Mouse (Mus musculus) left cerebral cortex, postnatal 36 days (tissue): ENCODE results near the gene Atp6v1c2. TPM values are rescaled to one million over a fixed set of nuclear protein-coding genes. Genes with fewer than 3 reads are reported as not detected.

Experiments
- microRNA-seq: library from miRNA; unstranded; fragments of <30 nt; microRNA quantifications from one replicate; pipeline ENCODE4 v1.2.0, GENCODE M21; 2022
- total RNA-seq, 2 experiments: library from RNA; stranded (reverse); gene quantifications; 2 replicates each; pipeline ENCODE4 v1.2.3; 2021

Atp6v1c2 gene
- total RNA-seq, 2 experiments from 2014 or later, result 3.1 to 5.4 TPM

Small RNA genes lying within 50 kb of the gene (microRNA-seq; reads per million reads assigned to microRNA genes)
- 2.0 reads per million for gene Mir3066

Other genes starting within 250 kb of the Atp6v1c2 start
- gene Kcnf1, start 152.5 kb downstream of the Atp6v1c2 start, total RNA-seq, result 100 to 1,000 TPM; 102 to 115 TPM
- gene Pdia6, start 62.8 kb downstream of the Atp6v1c2 start, total RNA-seq, result 100 to 1,000 TPM; 104 to 150 TPM
- gene Nol10, start 19.1 kb upstream of the Atp6v1c2 start, total RNA-seq, result 10 to 100 TPM; 18.5 to 20.3 TPM
- 10 to 100 TPM; 61.0 to 62.6 TPM for gene Odc1, start 215.4 kb upstream of the Atp6v1c2 start, total RNA-seq